Mouse (Mus musculus) ES-E14 (cell line): ENCODE data around the gene Comtd1.

Source experiments
- CHD2 ChIP-seq: IDR thresholded peaks from 2 replicates; pipeline ENCODE4 v1.6.1; 2014; ENCODE audit warnings: mild to moderate bottlenecking, low read depth, low read length, inconsistent platforms
- HCFC1 ChIP-seq: IDR thresholded peaks from 2 replicates; pipeline ENCODE4 v1.6.1; 2012; ENCODE audit warnings: low read length, inconsistent platforms, borderline replicate concordance; ENCODE audit not compliant: insufficient read depth
- MAFK ChIP-seq: IDR thresholded peaks from 2 replicates; pipeline ENCODE4 v1.6.1; 2014; ENCODE audit warnings: mild to moderate bottlenecking, low read depth, low read length, inconsistent platforms; ENCODE audit not compliant: insufficient read depth
- ZNF384 ChIP-seq: IDR thresholded peaks from 2 replicates; pipeline ENCODE4 v1.6.1; 2012; ENCODE audit warnings: low read depth, low read length, inconsistent platforms

DNA sequence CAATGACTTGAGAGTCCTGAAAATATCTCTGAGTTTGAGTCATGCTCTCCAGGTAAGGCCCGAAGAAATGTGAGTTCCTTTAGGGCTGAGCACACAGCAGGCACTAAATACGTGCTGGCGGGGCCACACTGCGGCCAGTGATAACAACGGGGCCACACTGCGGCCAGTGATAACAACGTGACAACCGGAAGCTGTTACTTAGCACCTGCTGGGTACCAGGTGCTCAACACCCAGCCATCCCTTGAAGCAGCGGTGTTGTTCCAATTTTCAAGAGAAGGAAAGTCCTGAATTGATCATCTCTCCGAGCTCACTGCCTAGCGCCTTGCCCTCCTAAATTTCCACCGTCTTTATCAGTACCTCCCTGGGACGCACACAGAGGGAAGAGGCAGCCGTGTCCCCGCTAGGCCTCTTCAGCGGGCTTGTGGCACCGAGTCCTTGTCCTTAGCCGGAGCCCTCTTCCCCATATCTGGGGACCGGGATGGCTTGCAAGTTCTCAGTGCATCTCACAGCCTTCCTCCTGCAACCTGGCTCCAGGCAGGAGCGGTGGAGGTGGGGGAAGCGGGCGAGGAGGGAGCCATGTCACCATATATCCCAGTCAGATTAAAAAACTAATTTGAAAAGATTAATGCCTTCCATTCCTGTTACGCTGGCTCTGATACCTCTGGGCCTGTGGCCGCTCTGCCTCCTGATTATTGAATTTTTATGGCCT, 1.8 kb upstream of the Comtd1 start:
- TF ChIP-seq MAFK (no peak), CHD2 (no peak), ZNF384 (no peak), HCFC1 (no peak)
